Mouse (Mus musculus): ENCODE data around the gene Cdc14a. TPM values are rescaled to one million over a fixed set of nuclear protein-coding genes. Genes with fewer than 3 reads are reported as not detected.

Cdc14a gene
- polyA plus RNA-seq, 1 experiment from 2014 or later = 15.7 TPM

GRCm38 (mm10) chr3:116441518-116442205 is 17.8 kb upstream of the Cdc14a start:
- Histone ChIP-seq H3K27ac (ENCODE audit: low read length) (no peak overlapping the region), H3K9ac (replicated peaks; ENCODE audit: low read depth, low read length) (no peak overlapping the region), H3K36me3 (ENCODE audit: control insufficient read depth, insufficient read depth, low read length) (no peaks in the 10 kb centered on the region), H3K9me3 (ENCODE audit: control insufficient read depth, low read depth, low read length) (no peaks in the 10 kb centered on the region), H3K4me3 (ENCODE audit: low read depth, low read length) (no peak overlapping the region), H3K27me3 (ENCODE audit: control insufficient read depth, insufficient read depth, low read length) (no peaks in the 10 kb centered on the region), H3K4me1 (ENCODE audit: control insufficient read depth, insufficient read depth, low read length) (no peaks in the 10 kb centered on the region), H3K4me2 (replicated peaks; ENCODE audit: low read depth, low read length) (no peak overlapping the region)
- no peak for ATAC-seq (ENCODE audit: insufficient number of reproducible peaks, insufficient read depth, low FRiP score, low read depth)
- WGBS = 91% methylated on average over 15 of the region's 15 CpGs

DNA sequence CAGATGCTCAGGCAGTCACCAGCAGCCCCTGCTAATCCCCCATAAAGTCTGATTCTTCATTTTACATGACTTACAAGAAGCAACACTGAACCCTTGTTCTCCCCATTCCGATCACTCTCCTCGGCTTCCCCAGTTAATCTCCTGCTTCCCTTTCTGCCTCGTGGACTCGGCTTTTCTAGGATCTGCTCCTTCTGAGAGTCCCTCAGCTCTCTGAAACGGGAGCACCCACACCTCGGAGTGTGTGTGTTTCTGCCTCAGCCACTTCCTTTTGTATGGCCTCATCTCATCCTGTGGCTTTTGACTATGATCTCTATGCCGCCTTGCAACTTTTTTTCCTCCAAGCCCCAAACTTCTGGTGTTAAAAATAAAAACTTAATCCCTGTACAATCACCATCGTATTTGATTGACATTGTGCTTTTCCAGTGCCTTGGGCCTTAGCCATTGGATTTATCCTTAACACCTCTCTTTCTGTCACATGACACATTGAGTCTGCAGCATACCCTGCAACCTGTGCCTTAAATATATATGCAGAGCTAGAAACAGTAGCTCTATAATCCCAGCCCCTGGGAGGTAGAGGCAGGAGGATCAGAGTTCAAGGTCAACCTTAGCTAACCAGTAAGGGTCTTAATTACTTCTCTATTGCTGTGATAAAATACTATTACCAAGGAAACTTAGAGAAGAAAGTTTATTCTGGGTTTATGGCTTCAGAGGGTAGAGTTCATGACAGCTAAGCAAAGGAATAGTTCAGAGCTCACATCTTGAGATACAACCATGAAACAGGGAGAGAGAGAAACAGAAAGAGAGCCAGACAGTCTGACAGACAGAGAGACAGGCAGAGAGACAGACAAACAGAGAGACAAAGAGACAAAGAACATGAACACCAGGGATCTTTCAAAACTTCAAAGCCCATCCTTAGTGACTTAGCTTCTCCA is 16.5 kb upstream of the Cdc14a start:
- no peaks in the 10 kb centered on the region for H3K27me3 ChIP-seq (ENCODE audit: control insufficient read depth, insufficient read depth, low read length)
- H3K4me2 ChIP-seq (replicated peaks; ENCODE audit: low read depth, low read length) = no peak overlapping the region
- WGBS = 59% methylated on average over 8 of the region's 8 CpGs
- H3K27ac ChIP-seq (ENCODE audit: low read length) = no peak overlapping the region
- no peaks in the 10 kb centered on the region for H3K4me1 ChIP-seq (ENCODE audit: control insufficient read depth, insufficient read depth, low read length)
- no peak for ATAC-seq (ENCODE audit: insufficient number of reproducible peaks, insufficient read depth, low FRiP score, low read depth)
- no peak overlapping the region for H3K9ac ChIP-seq (replicated peaks; ENCODE audit: low read depth, low read length)
- H3K36me3 ChIP-seq (ENCODE audit: control insufficient read depth, insufficient read depth, low read length) = no peaks in the 10 kb centered on the region
- H3K4me3 ChIP-seq (ENCODE audit: low read depth, low read length) = no peak overlapping the region
- H3K9me3 ChIP-seq (ENCODE audit: control insufficient read depth, low read depth, low read length) = no peaks in the 10 kb centered on the region

DNA sequence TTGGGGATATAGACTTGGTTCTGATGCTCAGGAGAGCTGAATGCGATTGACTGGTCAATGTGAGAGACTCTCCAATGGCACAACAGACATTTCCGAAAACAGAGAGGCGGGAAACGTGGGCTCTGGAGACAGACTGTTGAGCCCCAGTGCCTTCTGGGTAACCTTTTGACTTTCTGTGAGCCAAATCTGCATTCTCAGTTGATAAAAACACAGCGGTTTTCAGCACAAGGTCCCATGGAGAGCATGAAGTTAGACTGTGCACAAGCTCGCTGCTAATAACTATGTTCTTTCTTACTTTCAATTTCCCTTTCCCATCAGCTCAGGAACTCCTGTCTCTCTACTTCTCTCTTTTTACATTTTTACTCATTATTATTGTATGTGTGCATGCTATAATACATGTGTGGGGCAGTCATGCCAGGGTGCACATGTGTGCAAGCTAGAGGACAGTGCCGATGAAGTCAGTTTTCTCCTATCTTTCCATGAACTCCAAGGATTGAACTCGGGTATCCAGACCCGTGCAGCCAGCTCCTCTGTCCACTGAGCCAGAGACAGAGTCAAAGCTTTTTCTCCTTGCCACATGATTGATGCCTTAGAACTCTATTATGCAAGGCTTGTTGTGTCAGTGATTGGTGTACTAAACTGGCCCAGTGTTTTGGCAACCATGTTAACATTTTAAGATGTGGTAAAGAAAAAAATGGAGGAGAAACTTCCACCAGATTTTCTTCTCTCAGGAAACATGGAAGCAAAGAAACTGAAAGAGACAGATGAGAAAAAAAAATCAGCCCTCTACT is 13.2 kb upstream of the Cdc14a start:
- 82% methylated on average over 9 of the region's 9 CpGs for WGBS

GRCm38 (mm10) chr3:116436113-116436512 is 12.3 kb upstream of the Cdc14a start:
- 82% methylated on average over 3 of the region's 3 CpGs for WGBS
- Histone ChIP-seq H3K4me3 (ENCODE audit: low read depth, low read length) (no peak overlapping the region), H3K9me3 (ENCODE audit: control insufficient read depth, low read depth, low read length) (no peaks in the 10 kb centered on the region), H3K9ac (replicated peaks; ENCODE audit: low read depth, low read length) (no peak overlapping the region), H3K36me3 (ENCODE audit: control insufficient read depth, insufficient read depth, low read length) (no peaks in the 10 kb centered on the region), H3K27ac (ENCODE audit: low read length) (no peak overlapping the region), H3K4me2 (replicated peaks; ENCODE audit: low read depth, low read length) (no peak overlapping the region), H3K4me1 (ENCODE audit: control insufficient read depth, insufficient read depth, low read length) (no peaks in the 10 kb centered on the region), H3K27me3 (ENCODE audit: control insufficient read depth, insufficient read depth, low read length) (no peaks in the 10 kb centered on the region)
- ATAC-seq (ENCODE audit: insufficient number of reproducible peaks, insufficient read depth, low FRiP score, low read depth) = no peak

More for the DNA sequence above, 13.2 kb upstream of the Cdc14a start:
- no peak overlapping the region for H3K27ac ChIP-seq (ENCODE audit: low read length)
- ATAC-seq (ENCODE audit: insufficient number of reproducible peaks, insufficient read depth, low FRiP score, low read depth) = no peak
- no peaks in the 10 kb centered on the region for H3K9me3 ChIP-seq (ENCODE audit: control insufficient read depth, low read depth, low read length)
- H3K4me2 ChIP-seq (replicated peaks; ENCODE audit: low read depth, low read length) = no peak overlapping the region
- no peaks in the 10 kb centered on the region for H3K4me1 ChIP-seq (ENCODE audit: control insufficient read depth, insufficient read depth, low read length)
- H3K36me3 ChIP-seq (ENCODE audit: control insufficient read depth, insufficient read depth, low read length) = no peaks in the 10 kb centered on the region
- no peaks in the 10 kb centered on the region for H3K27me3 ChIP-seq (ENCODE audit: control insufficient read depth, insufficient read depth, low read length)
- no peak overlapping the region for H3K9ac ChIP-seq (replicated peaks; ENCODE audit: low read depth, low read length)
- no peak overlapping the region for H3K4me3 ChIP-seq (ENCODE audit: low read depth, low read length)

DNA sequence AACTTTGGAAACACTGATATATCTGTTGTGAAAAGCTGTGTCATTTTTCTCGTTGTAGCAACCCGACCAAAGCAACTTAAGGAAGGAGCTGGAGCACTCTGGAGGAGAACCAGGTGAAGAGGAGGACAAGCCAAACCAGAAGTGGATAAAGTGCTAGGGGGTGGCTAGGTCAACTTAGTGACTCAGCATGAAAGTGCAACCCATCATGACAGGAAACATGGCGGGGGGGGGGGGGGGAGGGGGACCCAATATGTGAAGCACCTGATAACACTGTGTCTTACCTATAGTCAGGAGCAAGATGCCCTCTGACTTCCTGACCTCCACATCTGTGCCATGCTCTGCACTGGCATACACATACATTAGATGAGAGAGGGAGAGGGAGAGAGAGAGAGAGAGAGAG is 10.9 kb upstream of the Cdc14a start:
- ATAC-seq (ENCODE audit: insufficient number of reproducible peaks, insufficient read depth, low FRiP score, low read depth) = no peak
- no peaks in the 10 kb centered on the region for H3K9me3 ChIP-seq (ENCODE audit: control insufficient read depth, low read depth, low read length)
- no peak overlapping the region for H3K9ac ChIP-seq (replicated peaks; ENCODE audit: low read depth, low read length)
- no peak overlapping the region for H3K27ac ChIP-seq (ENCODE audit: low read length)
- H3K4me3 ChIP-seq (ENCODE audit: low read depth, low read length) = no peak overlapping the region
- 71% methylated on average over 3 of the region's 3 CpGs for WGBS
- H3K4me2 ChIP-seq (replicated peaks; ENCODE audit: low read depth, low read length) = no peak overlapping the region
- H3K36me3 ChIP-seq (ENCODE audit: control insufficient read depth, insufficient read depth, low read length) = no peaks in the 10 kb centered on the region
- no peaks in the 10 kb centered on the region for H3K27me3 ChIP-seq (ENCODE audit: control insufficient read depth, insufficient read depth, low read length)
- no peaks in the 10 kb centered on the region for H3K4me1 ChIP-seq (ENCODE audit: control insufficient read depth, insufficient read depth, low read length)

GRCm38 (mm10) chr3:116425901-116426300 is 2.1 kb upstream of the Cdc14a start:
- no peak overlapping the region for H3K9ac ChIP-seq (replicated peaks; ENCODE audit: low read depth, low read length)
- no peaks in the 10 kb centered on the region for H3K36me3 ChIP-seq (ENCODE audit: control insufficient read depth, insufficient read depth, low read length)
- 97% methylated on average over 6 of the region's 6 CpGs for WGBS

GRCm38 (mm10) chr3:116424973-116425284 is 1.1 kb upstream of the Cdc14a start:
- WGBS = 0% methylated on average over 11 of the region's 11 CpGs
- no peaks in the 10 kb centered on the region for H3K9me3 ChIP-seq (ENCODE audit: control insufficient read depth, low read depth, low read length)
- H3K27me3 ChIP-seq (ENCODE audit: control insufficient read depth, insufficient read depth, low read length) = no peaks in the 10 kb centered on the region
- peak overlapping the region; percentile 96 for H3K27ac ChIP-seq (ENCODE audit: low read length)
- ATAC-seq (ENCODE audit: insufficient number of reproducible peaks, insufficient read depth, low FRiP score, low read depth) = peak; percentile 64; the same call in 1 of the 2 replicates
- peak overlapping the region; percentile 86 for H3K4me2 ChIP-seq (replicated peaks; ENCODE audit: low read depth, low read length)
- peak overlapping the region; percentile 99 for H3K4me3 ChIP-seq (ENCODE audit: low read depth, low read length)
- peaks cover 9% of the 10 kb centered on the region for H3K4me1 ChIP-seq (ENCODE audit: control insufficient read depth, insufficient read depth, low read length)
- peak overlapping the region; percentile 86 for H3K9ac ChIP-seq (replicated peaks; ENCODE audit: low read depth, low read length)
- peaks cover 2% of the 10 kb centered on the region; the same call in 1 of the 2 replicates for H3K36me3 ChIP-seq (ENCODE audit: control insufficient read depth, insufficient read depth, low read length)

More at GRCm38 (mm10) chr3:116425901-116426300, 2.1 kb upstream of the Cdc14a start:
- H3K4me3 ChIP-seq (ENCODE audit: low read depth, low read length) = no peak overlapping the region
- H3K4me2 ChIP-seq (replicated peaks; ENCODE audit: low read depth, low read length) = no peak overlapping the region
- no peaks in the 10 kb centered on the region for H3K9me3 ChIP-seq (ENCODE audit: control insufficient read depth, low read depth, low read length)
- no peak overlapping the region for H3K27ac ChIP-seq (ENCODE audit: low read length)
- no peak for ATAC-seq (ENCODE audit: insufficient number of reproducible peaks, insufficient read depth, low FRiP score, low read depth)
- H3K4me1 ChIP-seq (ENCODE audit: control insufficient read depth, insufficient read depth, low read length) = peaks cover 9% of the 10 kb centered on the region
- no peaks in the 10 kb centered on the region for H3K27me3 ChIP-seq (ENCODE audit: control insufficient read depth, insufficient read depth, low read length)
